In the genomic region with DNA sequence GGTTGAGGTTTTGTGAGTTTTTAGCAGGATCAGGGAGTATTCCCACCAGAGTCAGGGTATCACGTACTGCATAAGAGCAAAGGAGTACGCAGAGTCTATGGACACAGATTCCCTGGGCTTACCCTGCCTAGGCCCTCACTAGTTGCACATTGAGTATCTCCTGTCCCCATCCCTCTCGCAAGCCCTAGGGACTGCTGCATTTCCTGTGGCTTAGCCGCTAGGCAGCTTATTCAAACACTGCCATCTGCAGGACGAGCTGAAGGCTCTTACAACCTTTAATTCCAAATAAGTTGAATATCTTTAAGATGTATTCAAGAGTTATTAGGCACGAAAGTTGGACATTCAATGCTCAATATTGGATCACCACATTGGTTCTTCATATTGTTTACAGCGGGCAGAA, we compare ENCODE assay signal across 9 mouse cellular contexts.
DNase-seq lines count a peak whose midpoint lies in the region; ATAC-seq and TF ChIP-seq lines count a peak whose summit lies in the region.
"Had no signal": no experiment of that assay in that cellular context is flagged by ENCODE, and none has a peak within 500 bp of the region (broad histone marks: within the 10 kb centered on the region; RNA-seq: fewer than 3 reads in every experiment).

No protein-coding gene starts in this region.

- no peak overlapping the region for H3K4me2 ChIP-seq in liver, embryonic 14.5 days (ENCODE audit: low read depth)

- peak; percentile 7 for DNase-seq in adrenal gland, postnatal 10 days
- DNase-seq in adrenal gland, postnatal 36 days = no peak
- peak; percentile 14 for DNase-seq in kidney, postnatal 14 days
- DNase-seq in kidney, adult 11 months = no peak
- DNase-seq in Muller cell, postnatal 12 days (ENCODE audit: inconsistent ontology term) = peak; percentile 24
- DNase-seq in liver, embryonic 14.5 days (ENCODE audit: low read depth in 3 of 3, low spot score in 3 of 3) = no peak
- DNase-seq: B cell, adult 2 months had no signal

- no peak overlapping the region for H3K27ac ChIP-seq in liver, embryonic 14.5 days

- 32% methylated on average over 7 of the region's 7 CpGs for WGBS in liver, embryonic 14.5 days (ENCODE audit: insufficient replicate concordance)

- no peaks in the 10 kb centered on the region for H3K9me3 ChIP-seq in liver, embryonic 14.5 days (ENCODE audit: control insufficient read depth, low read length)

- H3K4me1 ChIP-seq in liver, embryonic 14.5 days (replicated peaks; ENCODE audit: control insufficient read depth in 2 of 2, insufficient read depth in 2 of 2, low read length in 1 of 2) = no peaks in the 10 kb centered on the region

- H3K36me3 ChIP-seq in liver, embryonic 14.5 days (replicated peaks; ENCODE audit: control insufficient read depth, insufficient read depth, low read depth) = no peaks in the 10 kb centered on the region

- H3K9ac ChIP-seq in liver, embryonic 14.5 days (replicated peaks) = no peak overlapping the region

- H3K4me3 ChIP-seq in liver, embryonic 14.5 days (ENCODE audit: insufficient read depth in 1 of 2, low read depth in 2 of 2, low read length in 2 of 2) = no peak overlapping the region

- TF ChIP-seq CTCF in liver, embryonic 14.5 days (IDR thresholded peaks at IDR 0.05; ENCODE audit: low read depth) = peak; percentile 51

- H3K27me3 ChIP-seq in liver, embryonic 14.5 days (ENCODE audit: control insufficient read depth, insufficient read depth, low read length) = no peaks in the 10 kb centered on the region

- ATAC-seq in liver, embryonic 14.5 days (ENCODE audit: insufficient read depth) = no peak
- ATAC-seq in granulocyte monocyte progenitor cell, adult 5-6 weeks (replicated peaks; ENCODE audit: poor library complexity, severe bottlenecking) = no peak
- no peak for ATAC-seq in inflammation-experienced regulatory T-cells, adult 6 months

- no peak for TF ChIP-seq EP300 in liver, embryonic 14.5 days (IDR thresholded peaks at IDR 0.05; ENCODE audit: low read depth)

Comparison
In these comparisons a context has a peak if more than half of its experiments do, and no peak if none do; other contexts are left out.
1. DNase-seq: peak in adrenal gland, postnatal 10 days (single experiment), kidney, postnatal 14 days (single experiment) and Muller cell, postnatal 12 days (single experiment); none in adrenal gland, postnatal 36 days (0 of 2), kidney, adult 11 months (single experiment) and liver, embryonic 14.5 days (0 of 3).